In genomic region chr2:154477028-154477427, GRCm38 (mm10) we compare ENCODE assay signal across 13 mouse cellular contexts. TPM values are rescaled to one million over a fixed set of nuclear protein-coding genes. Genes with fewer than 3 reads are reported as not detected.
DNase-seq lines count a peak whose midpoint lies in the region; ATAC-seq and TF ChIP-seq lines count a peak whose summit lies in the region.
"Had no signal": no experiment of that assay in that cellular context is flagged by ENCODE, and none has a peak within 500 bp of the region (broad histone marks: within the 10 kb centered on the region; RNA-seq: fewer than 3 reads in every experiment).

No protein-coding gene starts in this region.

- peak; percentile 88 for DNase-seq in heart, adult 11 months
- no peak for DNase-seq in heart, embryonic 10.5 days (ENCODE audit: low spot score)
- DNase-seq in MEL (ENCODE audit: low read depth, low spot score): peak; percentile 28
- peak; percentile 58 for DNase-seq in brain, embryonic 18.5 days (ENCODE audit: low read depth, low spot score)
- peak in 1 of 2 experiments; percentile 34 for DNase-seq in layer of hippocampus, adult 2 months (ENCODE audit: low spot score in 2 of 2)
- DNase-seq in testis, postnatal 10 days (ENCODE audit: low spot score): no peak
- DNase-seq: kidney, adult 2 months had no signal

- H3K79me2 ChIP-seq in MEL (ENCODE audit: control insufficient read depth, insufficient read depth, low read length, poor library complexity): peaks cover 1% of the 10 kb centered on the region; the same call in 1 of the 2 replicates

- TF ChIP-seq RAD21 in MEL (IDR thresholded peaks at IDR 0.05; ENCODE audit: low read depth, low read length): no peak

- WGBS in heart, embryonic 10.5 days: 82% methylated on average over 3 of the region's 3 CpGs
- 80% methylated on average over 3 of the region's 3 CpGs for WGBS in intestine, postnatal 0 days

- H3K4me1 ChIP-seq in heart, embryonic 10.5 days: no peaks in the 10 kb centered on the region
- H3K4me1 ChIP-seq in MEL (ENCODE audit: control insufficient read depth in 1 of 2, insufficient read depth in 2 of 2, low read length in 2 of 2): peaks cover 0 to 11% of the 10 kb centered on the region in 2 experiments; a peak in 2 of 4 replicates
- no peaks in the 10 kb centered on the region for H3K4me1 ChIP-seq in intestine, postnatal 0 days (replicated peaks; ENCODE audit: control insufficient read depth, insufficient read depth, low read length)

- H3K27me3 ChIP-seq in heart, embryonic 10.5 days (ENCODE audit: insufficient read depth, poor library complexity, severe bottlenecking): no peaks in the 10 kb centered on the region
- no peaks in the 10 kb centered on the region for H3K27me3 ChIP-seq in MEL (ENCODE audit: control insufficient read depth in 1 of 2, insufficient read depth in 2 of 2, low read length in 2 of 2)
- no peaks in the 10 kb centered on the region for H3K27me3 ChIP-seq in intestine, postnatal 0 days (replicated peaks; ENCODE audit: control insufficient read depth, insufficient read depth, low read length)
- H3K27me3 ChIP-seq: heart, embryonic 13.5 days had no signal

- H3K4me2 ChIP-seq in intestine, postnatal 0 days (replicated peaks; ENCODE audit: low read depth): no peak overlapping the region
- H3K4me2 ChIP-seq: heart, embryonic 13.5 days had no signal

- no peak for ATAC-seq in intestine, postnatal 0 days

- TF ChIP-seq POLR2A in MEL (IDR thresholded peaks at IDR 0.05; ENCODE audit: control insufficient read depth in 1 of 2, insufficient read depth in 1 of 2, low read depth in 1 of 2, low read length in 2 of 2, poor library complexity in 1 of 2): no peak

- no peaks in the 10 kb centered on the region for H3K9me3 ChIP-seq in heart, embryonic 10.5 days
- no peaks in the 10 kb centered on the region for H3K9me3 ChIP-seq in MEL (replicated peaks; ENCODE audit: insufficient read depth, low read length)
- H3K9me3 ChIP-seq in intestine, postnatal 0 days (ENCODE audit: control insufficient read depth): no peaks in the 10 kb centered on the region
- H3K9me3 ChIP-seq: heart, embryonic 13.5 days had no signal

- H3K36me3 ChIP-seq in heart, embryonic 10.5 days: peaks cover 2% of the 10 kb centered on the region; the same call in 1 of the 2 replicates
- H3K36me3 ChIP-seq in MEL (ENCODE audit: control insufficient read depth in 1 of 2, insufficient read depth in 2 of 2, low read length in 2 of 2): peaks cover 0 to 12% of the 10 kb centered on the region in 2 experiments; a peak in 2 of 4 replicates
- H3K36me3 ChIP-seq in intestine, postnatal 0 days (ENCODE audit: control insufficient read depth, insufficient read depth): no peaks in the 10 kb centered on the region

- no peak overlapping the region for H3K4me3 ChIP-seq in heart, embryonic 10.5 days
- no peak overlapping the region for H3K4me3 ChIP-seq in MEL (ENCODE audit: control insufficient read depth in 1 of 2, insufficient read depth in 1 of 2, low read depth in 2 of 2, low read length in 2 of 2)
- no peak overlapping the region for H3K4me3 ChIP-seq in layer of hippocampus, adult 2 months
- no peak overlapping the region for H3K4me3 ChIP-seq in intestine, postnatal 0 days (ENCODE audit: low read depth, low read length)
- H3K4me3 ChIP-seq: erythroblast, embryonic 14.5 days; heart, embryonic 13.5 days; myocyte had no signal

- no peak overlapping the region for H3K27ac ChIP-seq in heart, embryonic 10.5 days
- H3K27ac ChIP-seq in MEL (ENCODE audit: control insufficient read depth, low read depth, low read length): no peak overlapping the region
- 0 out of 2 replicates have a peak overlapping the region, but pooled peaks have one; percentile 15 for H3K27ac ChIP-seq in layer of hippocampus, adult 2 months
- H3K27ac ChIP-seq in intestine, postnatal 0 days (ENCODE audit: low read depth, low read length): no peak overlapping the region
- H3K27ac ChIP-seq: heart, embryonic 13.5 days; macrophage; stomach, postnatal 0 days had no signal

- no peak overlapping the region for H3K9ac ChIP-seq in MEL (ENCODE audit: control insufficient read depth, low read depth, low read length, poor library complexity, severe bottlenecking)
- H3K9ac ChIP-seq in intestine, postnatal 0 days (ENCODE audit: low read depth, low read length): no peak overlapping the region
- H3K9ac ChIP-seq: heart, embryonic 13.5 days had no signal

- TF ChIP-seq CTCF in MEL (IDR thresholded peaks at IDR 0.05 in 2 of 3, conservative IDR thresholded peaks at IDR 0.05 in 1 of 3; ENCODE audit: control insufficient read depth in 1 of 3, insufficient read depth in 1 of 3, low read depth in 2 of 3, low read length in 3 of 3, poor library complexity in 1 of 3, severe bottlenecking in 1 of 3): no peak
- TF ChIP-seq CTCF in layer of hippocampus, adult 2 months (conservative IDR thresholded peaks at IDR 0.05): no peak
- TF ChIP-seq CTCF in intestine, postnatal 0 days (IDR thresholded peaks at IDR 0.05; ENCODE audit: low read depth): no peak

- no peak for TF ChIP-seq EP300 in MEL (IDR thresholded peaks at IDR 0.05; ENCODE audit: low read depth in 1 of 2, low read length in 2 of 2)

TF ChIP-seq in MEL, 35 proteins besides CTCF, POLR2A, EP300 and RAD21:
- TF ChIP-seq SMC3 (IDR thresholded peaks at IDR 0.05; ENCODE audit: low read depth, low read length): no peak
- no peak for TF ChIP-seq UBTF (IDR thresholded peaks at IDR 0.05; ENCODE audit: borderline replicate concordance, insufficient read depth, low read depth, low read length)
- no peak for TF ChIP-seq CHD2 (IDR thresholded peaks at IDR 0.05; ENCODE audit: low read length)
- no peak for TF ChIP-seq NRF1 (IDR thresholded peaks at IDR 0.05; ENCODE audit: insufficient read depth, low read depth, low read length, poor library complexity, severe bottlenecking)
- no peak for TF ChIP-seq ELF1 (IDR thresholded peaks at IDR 0.05; ENCODE audit: low read depth, low read length)
- TF ChIP-seq TAL1 (IDR thresholded peaks at IDR 0.05; ENCODE audit: low read length): no peak
- no peak for TF ChIP-seq MXI1 (IDR thresholded peaks at IDR 0.05; ENCODE audit: low read depth, low read length)
TF ChIP-seq in MEL: peak in this region for 0.

RNA-seq across cellular contexts. Expression of gene Cbfa2t2, which starts 40.7 kb away (rescaled TPM):
- 37.3 and 44.6 TPM in 2 replicates for polyA plus RNA-seq in heart, embryonic 10.5 days (2016; fragmentation: Nextera tagmentation; extraction: Ambion mirVana)
- total RNA-seq in MEL (2012; rRNA removed): 5.9 and 8.9 TPM in 2 replicates
- polyA plus RNA-seq in MEL (2012; ENCODE audit: insufficient read depth in 1 of 2, insufficient read length in 2 of 2, low read depth in 1 of 2, low replicate concordance in 2 of 2, missing spikeins in 1 of 2): 10 to 100 TPM in 1 of 2 experiments, not detected in 1; 23.1 TPM
- 10 to 100 TPM; 55.1 to 55.8 TPM for total RNA-seq in layer of hippocampus, adult 2 months (2021)
- 7.8 and 9.1 TPM in 2 replicates for polyA plus RNA-seq in intestine, postnatal 0 days (2015; fragmentation: Nextera tagmentation; extraction: Ambion mirVana)

Comparison
In these comparisons a context has a peak if more than half of its experiments do, and no peak if none do; other contexts are left out.
1. DNase-seq: peak in heart, adult 11 months (single experiment), MEL (single experiment) and brain, embryonic 18.5 days (single experiment); none in heart, embryonic 10.5 days (single experiment) and testis, postnatal 10 days (single experiment).